Mouse (Mus musculus) liver, embryonic 14.5 days (tissue): ENCODE results near the gene Cul4a.

ENCODE experiments used
- CTCF ChIP-seq: IDR thresholded peaks from 2 replicates; pipeline ENCODE4 v1.5.1; 2016; ENCODE audit warnings: antibody characterized with exemption, low read depth, control low read depth
- EP300 ChIP-seq: IDR thresholded peaks from 2 replicates; pipeline ENCODE4 v1.6.1; 2016; ENCODE audit warnings: antibody characterized with exemption, low read depth

GRCm38 (mm10) chr8:13075044-13075443 lies 30.4 kb upstream of the Cul4a start:
- TF ChIP-seq EP300 = no peak
- TF ChIP-seq CTCF = no peak
